Mouse (Mus musculus): ENCODE data around the gene Gm867. TPM values are rescaled to one million over a fixed set of nuclear protein-coding genes. Genes with fewer than 3 reads are reported as not detected.

Gene Gm867
- polyA plus RNA-seq, 1 experiment from 2014 or later = 2.4 TPM

DNA sequence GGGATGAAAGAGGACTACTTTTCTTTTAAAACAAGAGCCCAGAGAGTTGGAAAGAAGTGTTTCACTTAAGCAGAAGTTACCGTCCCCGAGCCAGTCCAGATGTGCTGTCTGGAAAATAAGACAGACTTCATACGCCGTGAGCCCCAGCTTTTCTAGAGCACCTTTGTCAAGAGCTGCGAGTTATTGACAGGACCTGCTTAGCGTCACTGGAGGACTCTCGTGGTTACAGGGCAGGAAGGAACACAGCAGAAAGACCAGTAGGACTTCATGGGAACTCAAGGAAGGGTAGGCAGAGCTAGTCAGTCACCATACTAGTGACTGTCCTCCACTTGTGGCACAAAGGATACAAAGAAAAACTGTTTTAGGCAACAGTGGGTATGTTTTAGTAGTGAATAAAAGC is 24.9 kb downstream of the Gm867 start:
- peaks cover 23% of the 10 kb centered on the region for H3K36me3 ChIP-seq (ENCODE audit: control insufficient read depth, insufficient read depth, low read length)
- H3K27me3 ChIP-seq (ENCODE audit: control insufficient read depth, insufficient read depth, low read length) = no peaks in the 10 kb centered on the region
- peaks cover 14% of the 10 kb centered on the region; the same call in 1 of the 2 replicates for H3K4me1 ChIP-seq (ENCODE audit: control insufficient read depth, insufficient read depth, low read length)
- H3K27ac ChIP-seq (ENCODE audit: low read depth, low read length) = no peak overlapping the region
- no peaks in the 10 kb centered on the region for H3K9me3 ChIP-seq (ENCODE audit: control insufficient read depth, low read length)
- no peak overlapping the region for H3K9ac ChIP-seq (replicated peaks; ENCODE audit: low read depth, low read length)
- 92% methylated on average over 7 of the region's 7 CpGs for WGBS
- H3K4me3 ChIP-seq (ENCODE audit: low read depth, low read length) = no peak overlapping the region
- H3K4me2 ChIP-seq (ENCODE audit: low read depth, low read length) = no peak overlapping the region
- no peak for ATAC-seq (ENCODE audit: low read depth)

DNA sequence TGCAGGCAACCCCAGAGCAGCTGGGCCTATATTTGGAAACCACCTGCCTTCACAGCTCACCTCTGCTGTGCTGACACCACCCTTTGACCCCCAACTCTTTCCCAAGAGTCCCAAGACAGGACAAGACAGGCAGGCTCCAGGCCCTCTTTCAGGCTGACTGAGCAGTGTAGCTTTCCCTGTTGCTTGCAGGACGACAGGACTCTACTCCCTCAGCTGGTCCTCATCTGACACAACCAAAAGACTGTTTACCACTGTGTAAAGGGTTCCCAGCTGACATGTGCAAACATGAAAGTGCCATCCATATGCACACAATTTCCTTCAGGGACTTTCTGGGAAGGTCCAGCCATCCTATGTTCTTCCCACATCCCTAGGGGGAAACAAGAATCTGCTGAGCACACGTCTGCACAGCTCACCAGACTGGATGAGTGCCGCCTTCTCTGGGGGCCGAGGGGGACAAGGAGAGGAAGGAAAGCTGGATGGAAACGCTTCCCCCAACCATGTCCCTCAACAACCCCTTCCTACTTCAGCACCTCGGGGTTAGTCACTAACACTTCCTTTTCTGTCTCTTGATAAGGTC is 27.4 kb downstream of the Gm867 start:
- Histone ChIP-seq H3K9ac (replicated peaks; ENCODE audit: low read depth, low read length) (no peak overlapping the region), H3K27me3 (ENCODE audit: control insufficient read depth, insufficient read depth, low read length) (no peaks in the 10 kb centered on the region), H3K9me3 (ENCODE audit: control insufficient read depth, low read length) (no peaks in the 10 kb centered on the region), H3K27ac (ENCODE audit: low read depth, low read length) (no peak overlapping the region), H3K4me1 (ENCODE audit: control insufficient read depth, insufficient read depth, low read length) (no peaks in the 10 kb centered on the region), H3K36me3 (ENCODE audit: control insufficient read depth, insufficient read depth, low read length) (peaks cover 41% of the 10 kb centered on the region), H3K4me2 (ENCODE audit: low read depth, low read length) (no peak overlapping the region), H3K4me3 (ENCODE audit: low read depth, low read length) (no peak overlapping the region)
- no peak for ATAC-seq (ENCODE audit: low read depth)
- 70% methylated on average over 6 of the region's 6 CpGs for WGBS

DNA sequence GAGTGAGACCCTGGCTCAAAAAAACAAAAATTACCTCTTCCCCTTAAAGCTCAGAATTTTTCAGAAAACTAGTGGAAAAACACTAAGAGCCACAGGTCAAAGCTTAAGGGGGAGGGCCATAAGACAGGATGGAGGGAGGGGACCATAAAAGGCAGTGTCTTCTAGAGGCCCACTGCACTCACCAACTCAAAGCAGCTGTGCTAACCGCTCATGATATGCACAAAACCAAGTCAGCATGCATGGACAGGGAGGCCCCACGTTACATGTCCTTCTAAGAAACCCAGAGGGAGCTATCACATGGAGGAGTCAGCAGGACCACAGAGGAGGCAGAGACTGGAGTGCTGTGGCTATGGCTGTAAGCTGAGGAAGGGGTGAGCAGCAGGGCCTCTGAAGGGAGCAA is 29.8 kb downstream of the Gm867 start:
- Histone ChIP-seq H3K9me3 (ENCODE audit: control insufficient read depth, low read length) (no peaks in the 10 kb centered on the region), H3K27me3 (ENCODE audit: control insufficient read depth, insufficient read depth, low read length) (no peaks in the 10 kb centered on the region), H3K27ac (ENCODE audit: low read depth, low read length) (no peak overlapping the region), H3K4me3 (ENCODE audit: low read depth, low read length) (no peak overlapping the region), H3K4me1 (ENCODE audit: control insufficient read depth, insufficient read depth, low read length) (no peaks in the 10 kb centered on the region), H3K9ac (replicated peaks; ENCODE audit: low read depth, low read length) (no peak overlapping the region), H3K4me2 (ENCODE audit: low read depth, low read length) (no peak overlapping the region), H3K36me3 (ENCODE audit: control insufficient read depth, insufficient read depth, low read length) (peaks cover 62% of the 10 kb centered on the region)
- WGBS = 83% methylated on average over 2 of the region's 2 CpGs
- no peak for ATAC-seq (ENCODE audit: low read depth)

DNA sequence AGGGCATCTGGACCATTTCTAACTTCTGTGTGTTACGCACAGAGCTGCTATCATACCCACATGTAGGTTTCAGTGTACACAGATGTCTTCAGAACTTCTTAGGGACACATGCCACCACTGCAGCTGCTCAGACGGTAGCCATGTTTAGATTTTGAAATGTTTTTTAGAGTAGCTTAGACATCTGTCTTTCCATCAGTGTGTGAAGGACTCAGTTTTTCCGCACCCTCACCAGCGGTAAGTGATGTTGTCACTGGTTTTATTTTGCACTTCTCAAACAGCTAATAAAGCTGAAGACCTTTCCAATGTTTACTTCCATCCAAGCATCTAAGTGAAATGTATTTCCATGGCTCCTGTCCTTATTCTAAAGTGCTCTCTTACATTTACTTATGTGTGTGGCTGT is 33.6 kb downstream of the Gm867 start:
- H3K4me2 ChIP-seq (ENCODE audit: low read depth, low read length) = no peak overlapping the region
- H3K9me3 ChIP-seq (ENCODE audit: control insufficient read depth, low read length) = no peaks in the 10 kb centered on the region
- H3K27ac ChIP-seq (ENCODE audit: low read depth, low read length) = no peak overlapping the region
- no peak overlapping the region for H3K4me3 ChIP-seq (ENCODE audit: low read depth, low read length)
- no peak for ATAC-seq (ENCODE audit: low read depth)
- H3K27me3 ChIP-seq (ENCODE audit: control insufficient read depth, insufficient read depth, low read length) = no peaks in the 10 kb centered on the region
- no peak overlapping the region for H3K9ac ChIP-seq (replicated peaks; ENCODE audit: low read depth, low read length)
- H3K36me3 ChIP-seq (ENCODE audit: control insufficient read depth, insufficient read depth, low read length) = peaks cover 89% of the 10 kb centered on the region
- no peaks in the 10 kb centered on the region for H3K4me1 ChIP-seq (ENCODE audit: control insufficient read depth, insufficient read depth, low read length)
- 94% methylated on average over 4 of the region's 4 CpGs for WGBS

DNA sequence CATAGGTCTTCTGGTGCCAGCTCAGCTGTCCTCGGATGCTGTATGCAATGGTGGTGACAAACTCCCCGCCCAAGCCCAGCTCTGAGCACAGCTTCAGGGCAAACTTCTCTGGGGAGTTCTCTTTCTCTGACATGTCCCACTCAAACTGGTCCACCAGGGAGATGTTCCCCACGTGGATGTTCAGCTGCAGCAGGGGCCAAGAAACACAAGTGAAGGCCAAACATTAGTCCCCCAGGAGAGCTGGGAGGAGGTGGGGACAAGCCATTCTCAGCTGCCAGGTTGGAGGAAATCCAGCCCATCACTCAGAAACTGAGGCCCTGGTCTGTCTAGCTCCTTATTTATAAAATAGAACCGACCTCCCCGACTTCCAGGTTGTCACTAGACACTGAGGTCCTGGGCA is 36.1 kb downstream of the Gm867 start:
- 78% methylated on average over 5 of the region's 5 CpGs for WGBS
- Histone ChIP-seq H3K4me1 (ENCODE audit: control insufficient read depth, insufficient read depth, low read length) (no peaks in the 10 kb centered on the region), H3K9me3 (ENCODE audit: control insufficient read depth, low read length) (no peaks in the 10 kb centered on the region), H3K4me3 (ENCODE audit: low read depth, low read length) (no peak overlapping the region), H3K27ac (ENCODE audit: low read depth, low read length) (no peak overlapping the region), H3K36me3 (ENCODE audit: control insufficient read depth, insufficient read depth, low read length) (peaks cover 79% of the 10 kb centered on the region), H3K9ac (replicated peaks; ENCODE audit: low read depth, low read length) (no peak overlapping the region), H3K4me2 (ENCODE audit: low read depth, low read length) (no peak overlapping the region), H3K27me3 (ENCODE audit: control insufficient read depth, insufficient read depth, low read length) (no peaks in the 10 kb centered on the region)
- ATAC-seq (ENCODE audit: low read depth) = no peak

DNA sequence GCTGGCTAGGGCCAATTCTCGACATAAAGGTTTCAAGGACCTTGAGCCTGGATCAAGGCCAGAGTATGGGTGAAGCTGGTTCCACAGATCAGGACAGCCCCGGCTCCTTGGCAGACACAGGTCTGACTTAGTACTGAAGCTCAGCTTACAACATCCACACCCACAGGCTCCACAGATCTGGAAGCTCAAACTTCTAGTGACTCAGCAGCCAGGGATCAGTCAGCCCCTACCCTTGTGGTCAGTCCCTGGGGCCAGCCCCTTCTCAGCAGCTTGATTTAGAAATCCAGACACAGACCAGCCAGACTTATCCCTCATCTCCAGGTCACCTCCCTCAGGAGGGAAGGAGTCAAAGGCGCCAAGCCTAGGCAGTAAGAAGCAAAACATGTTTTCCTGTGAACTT is 41.6 kb downstream of the Gm867 start:
- H3K27me3 ChIP-seq (ENCODE audit: control insufficient read depth, insufficient read depth, low read length) = no peaks in the 10 kb centered on the region
- H3K4me3 ChIP-seq (ENCODE audit: low read depth, low read length) = no peak overlapping the region
- no peaks in the 10 kb centered on the region; the same call in 1 of the 2 replicates for H3K4me1 ChIP-seq (ENCODE audit: control insufficient read depth, insufficient read depth, low read length)
- no peak overlapping the region for H3K27ac ChIP-seq (ENCODE audit: low read depth, low read length)
- no peak overlapping the region for H3K9ac ChIP-seq (replicated peaks; ENCODE audit: low read depth, low read length)
- 70% methylated on average over 3 of the region's 3 CpGs for WGBS
- H3K4me2 ChIP-seq (ENCODE audit: low read depth, low read length) = no peak overlapping the region
- H3K36me3 ChIP-seq (ENCODE audit: control insufficient read depth, insufficient read depth, low read length) = peaks cover 61% of the 10 kb centered on the region
- H3K9me3 ChIP-seq (ENCODE audit: control insufficient read depth, low read length) = no peaks in the 10 kb centered on the region
- no peak for ATAC-seq (ENCODE audit: low read depth)

DNA sequence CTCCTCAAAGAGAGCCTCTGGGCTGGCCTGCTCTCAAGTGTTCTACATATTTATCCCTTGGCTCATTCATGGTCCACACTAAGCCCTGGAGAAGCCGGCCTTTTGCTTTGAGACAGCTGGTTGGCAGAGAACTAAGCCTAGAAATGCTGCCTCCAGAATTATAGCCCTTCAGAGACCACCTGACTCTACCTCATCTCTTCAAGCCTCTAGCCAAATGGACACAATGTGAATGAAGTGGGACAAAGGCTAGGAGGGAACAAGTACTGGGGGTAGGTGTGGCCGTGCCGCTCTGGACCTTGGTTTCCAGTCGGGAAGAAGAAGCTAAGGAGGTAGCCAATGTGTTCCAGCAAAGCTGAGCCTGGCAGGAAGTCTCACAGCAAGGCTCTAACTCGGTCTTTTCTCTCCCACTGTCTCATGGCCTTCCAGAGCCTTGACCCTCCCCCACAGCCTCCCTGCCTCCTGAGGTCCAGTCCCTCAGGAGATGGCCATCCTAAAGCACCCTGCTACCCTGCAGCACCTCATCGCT is 42.4 kb downstream of the Gm867 start:
- no peaks in the 10 kb centered on the region for H3K27me3 ChIP-seq (ENCODE audit: control insufficient read depth, insufficient read depth, low read length)
- H3K4me2 ChIP-seq (ENCODE audit: low read depth, low read length) = no peak overlapping the region
- H3K36me3 ChIP-seq (ENCODE audit: control insufficient read depth, insufficient read depth, low read length) = peaks cover 54% of the 10 kb centered on the region
- 80% methylated on average over 6 of the region's 6 CpGs for WGBS
- ATAC-seq (ENCODE audit: low read depth) = no peak
- H3K9ac ChIP-seq (replicated peaks; ENCODE audit: low read depth, low read length) = no peak overlapping the region
- H3K9me3 ChIP-seq (ENCODE audit: control insufficient read depth, low read length) = no peaks in the 10 kb centered on the region
- no peak overlapping the region for H3K4me3 ChIP-seq (ENCODE audit: low read depth, low read length)
- no peak overlapping the region; the same call in 1 of the 2 replicates for H3K27ac ChIP-seq (ENCODE audit: low read depth, low read length)
- H3K4me1 ChIP-seq (ENCODE audit: control insufficient read depth, insufficient read depth, low read length) = no peaks in the 10 kb centered on the region; the same call in none of the 2 replicates

DNA sequence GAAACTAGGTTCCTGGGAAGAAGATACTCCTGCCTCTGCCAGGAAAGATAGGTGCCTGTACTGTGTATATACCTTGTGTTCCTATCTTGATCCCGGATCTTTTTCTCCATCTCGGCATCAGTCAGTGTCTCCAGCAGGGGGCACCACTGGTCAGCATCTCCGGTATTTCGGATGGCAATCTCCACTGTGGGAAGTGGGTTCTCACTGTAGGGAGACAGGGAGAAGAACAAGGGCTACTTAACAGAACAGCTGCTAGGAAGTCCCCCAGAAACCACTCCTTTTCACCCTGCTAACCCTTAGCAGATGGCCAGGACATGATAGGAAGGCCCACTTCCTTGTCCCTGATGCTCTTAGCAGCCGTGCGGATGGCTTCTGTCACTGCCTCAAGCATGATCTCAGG is 43.1 kb downstream of the Gm867 start:
- 34% methylated on average over 6 of the region's 6 CpGs for WGBS
- Histone ChIP-seq H3K27me3 (ENCODE audit: control insufficient read depth, insufficient read depth, low read length) (no peaks in the 10 kb centered on the region), H3K9me3 (ENCODE audit: control insufficient read depth, low read length) (no peaks in the 10 kb centered on the region), H3K9ac (replicated peaks; ENCODE audit: low read depth, low read length) (no peak overlapping the region), H3K4me3 (ENCODE audit: low read depth, low read length) (no peak overlapping the region), H3K4me2 (ENCODE audit: low read depth, low read length) (no peak overlapping the region), H3K4me1 (ENCODE audit: control insufficient read depth, insufficient read depth, low read length) (no peaks in the 10 kb centered on the region; the same call in none of the 2 replicates), H3K27ac (ENCODE audit: low read depth, low read length) (no peak overlapping the region), H3K36me3 (ENCODE audit: control insufficient read depth, insufficient read depth, low read length) (peaks cover 47% of the 10 kb centered on the region)
- no peak for ATAC-seq (ENCODE audit: low read depth)

DNA sequence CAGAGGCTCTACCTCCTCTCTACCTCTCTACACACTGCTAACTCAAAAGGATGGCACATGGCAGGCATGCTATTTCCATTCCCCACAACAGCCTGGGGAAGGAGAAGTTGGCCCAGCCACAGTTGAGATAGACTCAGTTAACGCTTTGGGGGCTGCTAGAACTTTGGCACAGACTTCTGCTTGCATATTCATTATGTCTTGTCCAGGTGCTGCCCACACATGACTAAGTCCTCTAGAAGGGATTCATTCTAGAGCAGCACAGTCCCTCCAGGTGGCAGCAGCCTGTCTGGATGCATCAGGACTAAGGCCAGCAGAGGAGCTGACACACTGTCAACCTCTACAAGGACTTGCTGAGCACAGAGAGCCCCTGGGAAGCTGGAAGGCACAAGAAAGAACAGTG is 44.3 kb downstream of the Gm867 start:
- ATAC-seq (ENCODE audit: low read depth) = no peak
- no peak overlapping the region for H3K4me3 ChIP-seq (ENCODE audit: low read depth, low read length)
- no peak overlapping the region for H3K9ac ChIP-seq (replicated peaks; ENCODE audit: low read depth, low read length)
- no peaks in the 10 kb centered on the region for H3K9me3 ChIP-seq (ENCODE audit: control insufficient read depth, low read length)
- no peaks in the 10 kb centered on the region; the same call in none of the 2 replicates for H3K4me1 ChIP-seq (ENCODE audit: control insufficient read depth, insufficient read depth, low read length)
- peaks cover 38% of the 10 kb centered on the region for H3K36me3 ChIP-seq (ENCODE audit: control insufficient read depth, insufficient read depth, low read length)
- H3K27ac ChIP-seq (ENCODE audit: low read depth, low read length) = no peak overlapping the region
- H3K27me3 ChIP-seq (ENCODE audit: control insufficient read depth, insufficient read depth, low read length) = no peaks in the 10 kb centered on the region
- no peak overlapping the region for H3K4me2 ChIP-seq (ENCODE audit: low read depth, low read length)
- WGBS = 89% methylated on average over 1 of the region's 1 CpGs

Data from neural tube, embryonic 14.5 days (tissue).